Mouse (Mus musculus) cortical plate, adult 2 months (tissue): ENCODE measurements around the gene 1700001O22Rik.

Experiments
- CTCF ChIP-seq: fragments of 200-500 bp; IDR thresholded peaks from 2 replicates; pipeline ENCODE4 v1.5.1; 2011; ENCODE audit warnings: mild to moderate bottlenecking, control low read depth, low read length; ENCODE audit not compliant: insufficient read depth; ENCODE audit errors: extremely low read depth
- POLR2A ChIP-seq: fragments of 200-500 bp; IDR thresholded peaks from 2 replicates; pipeline ENCODE4 v1.6.1; 2011; ENCODE audit warnings: mild to moderate bottlenecking, low read length, control low read depth; ENCODE audit not compliant: insufficient read depth; ENCODE audit errors: extremely low read depth

GRCm38 (mm10) chr2:30810573-30810972 lies 7.1 kb upstream of the 1700001O22Rik start:
- TF ChIP-seq CTCF (no peak), POLR2A (no peak)
